Mouse (Mus musculus): Measurements from ENCODE around the gene Tbc1d4.

- no peak for TF ChIP-seq POLR2A (IDR thresholded peaks at IDR 0.05; ENCODE audit: extremely low read depth, insufficient read depth, low read length)
- no peak for TF ChIP-seq CTCF (IDR thresholded peaks at IDR 0.05; ENCODE audit: low read depth, low read length)
Measured at GRCm38 (mm10) chr14:101466521-101466920, 142.5 kb downstream of the Tbc1d4 start.
